Mouse (Mus musculus) small intestine, adult 2 months (tissue): Measurements from ENCODE around the gene C1d.

ENCODE experiments used
- CTCF ChIP-seq: fragments of 200-500 bp; IDR thresholded peaks from 2 replicates; pipeline ENCODE4 v1.5.1; 2012; ENCODE audit warnings: low read depth, mild to moderate bottlenecking, control low read depth, inconsistent platforms, low read length, moderate library complexity, mixed read lengths; ENCODE audit not compliant: insufficient replicate concordance, insufficient read length; ENCODE audit errors: extremely low read depth
- POLR2A ChIP-seq: fragments of 200-500 bp; IDR thresholded peaks from 2 replicates; pipeline ENCODE4 v1.6.1; 2012; ENCODE audit warnings: low read depth, mild to moderate bottlenecking, control low read depth, inconsistent platforms, low read length, moderate library complexity

DNA sequence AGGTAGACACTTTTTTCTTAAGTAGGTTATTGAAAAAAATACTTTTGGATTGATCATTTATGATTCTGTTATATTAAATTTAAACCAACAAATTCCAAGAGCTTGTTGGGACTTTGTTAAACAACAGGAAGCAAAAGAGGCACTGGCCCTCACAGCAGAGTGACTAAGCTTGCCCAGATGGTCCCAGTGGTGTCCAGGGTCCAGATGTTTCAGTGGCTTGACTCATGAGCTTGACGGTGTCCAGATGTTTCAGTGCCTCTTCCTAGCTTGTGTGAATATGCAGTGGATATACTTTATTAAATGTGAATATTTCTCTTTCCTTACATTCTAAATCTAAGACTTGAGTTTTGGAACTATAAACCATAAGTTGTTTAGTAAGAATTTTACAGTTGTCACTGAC lies 11.4 kb downstream of the C1d start:
- TF ChIP-seq CTCF (no peak), POLR2A (no peak)
